Mouse (Mus musculus): ENCODE measurements around the gene Wdr20.

GRCm38 (mm10) chr12:110845131-110845880, 107.6 kb downstream of the Wdr20 start:
- TF ChIP-seq CTCF (conservative IDR thresholded peaks at IDR 0.05 in 1 of 2, IDR thresholded peaks at IDR 0.05 in 1 of 2; ENCODE audit: low read depth in 2 of 2, low read length in 2 of 2): no peak
- peak; percentile 71 for TF ChIP-seq NRF1 (IDR thresholded peaks at IDR 0.05; ENCODE audit: low read depth, low read length)
- TF ChIP-seq TCF12 (IDR thresholded peaks at IDR 0.05; ENCODE audit: low read depth, low read length): 0 out of 2 replicates have a peak, but pooled peaks have one; percentile 22
- TF ChIP-seq POLR2A (IDR thresholded peaks at IDR 0.05; ENCODE audit: low read depth, low read length): peak; percentile 44; the same call in 1 of the 2 replicates
- TF ChIP-seq IRF4 (IDR thresholded peaks at IDR 0.05; ENCODE audit: low read depth, low read length): no peak
- TF ChIP-seq ZNF384 (IDR thresholded peaks at IDR 0.05; ENCODE audit: low read depth, low read length): no peak
- no peak for TF ChIP-seq GABPA (IDR thresholded peaks at IDR 0.05; ENCODE audit: insufficient replicate concordance, low read depth, low read length)
- no peak for TF ChIP-seq HCFC1 (IDR thresholded peaks at IDR 0.05; ENCODE audit: low read depth, low read length)
- TF ChIP-seq MAX (IDR thresholded peaks at IDR 0.05; ENCODE audit: low read length): no peak
- TF ChIP-seq ETS1 (conservative IDR thresholded peaks at IDR 0.05; ENCODE audit: low read depth, low read length): no peak
- no peak for TF ChIP-seq JUN (IDR thresholded peaks at IDR 0.05; ENCODE audit: insufficient read depth, low read depth, low read length)
- no peak for TF ChIP-seq ZMIZ1 (IDR thresholded peaks at IDR 0.05; ENCODE audit: low read depth, low read length)

Data from CH12.LX (cell line).